Mouse (Mus musculus) C2C12 (cell line): ENCODE data around the gene Colec11. TPM values are rescaled to one million over a fixed set of nuclear protein-coding genes. Genes with fewer than 3 reads are reported as not detected.

Experiments used
- H3K27me3 ChIP-seq: one replicate; pipeline ENCODE4 v1.6.1; 2011; ENCODE audit not compliant: control insufficient read depth, insufficient read depth, insufficient read length
- H3K36me3 ChIP-seq: one replicate; pipeline ENCODE4 v1.6.1; 2011; ENCODE audit not compliant: control insufficient read depth, insufficient read depth
- H3K4me3 ChIP-seq: one replicate; pipeline ENCODE4 v1.5.1; 2011; ENCODE audit warnings: mild to moderate bottlenecking, control low read depth; ENCODE audit not compliant: poor library complexity, insufficient read depth, severe bottlenecking
- H3K79me2 ChIP-seq: one replicate; pipeline ENCODE4 v1.6.1; 2011; ENCODE audit not compliant: control insufficient read depth, insufficient read depth
- H3K79me3 ChIP-seq: one replicate; pipeline ENCODE4 v1.6.1; 2011; ENCODE audit warnings: low read depth, control low read depth
- H3ac ChIP-seq: one replicate; pipeline ENCODE3; 2011; ENCODE audit warnings: low read depth; ENCODE audit not compliant: control insufficient read depth, insufficient read length
- CEBPB ChIP-seq: IDR thresholded peaks from one replicate; pipeline ENCODE4 v1.6.1; 2011; ENCODE audit warnings: low read depth, mild to moderate bottlenecking, control low read depth, moderate library complexity
- CTCF ChIP-seq: IDR thresholded peaks from one replicate; pipeline ENCODE4 v1.5.1; 2011; ENCODE audit not compliant: control insufficient read depth, insufficient read depth, insufficient read length
- FOSL1 ChIP-seq: IDR thresholded peaks from one replicate; pipeline ENCODE4 v1.8.0; 2011; ENCODE audit warnings: mild to moderate bottlenecking, low read length; ENCODE audit not compliant: poor library complexity, insufficient read depth, severe bottlenecking
- MAX ChIP-seq: IDR thresholded peaks from one replicate; pipeline ENCODE4 v1.6.1; 2011; ENCODE audit warnings: mild to moderate bottlenecking, control low read depth
- MYOD1 ChIP-seq: IDR thresholded peaks from one replicate; pipeline ENCODE4 v1.6.1; 2011; ENCODE audit warnings: low read depth; ENCODE audit not compliant: control insufficient read depth, insufficient read length
- MYOG ChIP-seq: IDR thresholded peaks from one replicate; pipeline ENCODE4 v1.6.1; 2011; ENCODE audit not compliant: control insufficient read depth, insufficient read length; ENCODE audit errors: extremely low read depth
- USF1 ChIP-seq: IDR thresholded peaks from one replicate; pipeline ENCODE4 v1.6.1; 2011; ENCODE audit warnings: low read depth, mild to moderate bottlenecking, control low read depth, moderate library complexity
- polyA plus RNA-seq: library from polyadenylated mRNA; unstranded; fragments of >200 nt; fragmentation: generic; extraction: Trizol; gene quantifications from one replicate; pipeline ENCODE4 v1.2.1, GENCODE M21; 2012; ENCODE audit warnings: missing spikeins

Colec11 gene
- polyA plus RNA-seq, 1 experiment = not detected

DNA sequence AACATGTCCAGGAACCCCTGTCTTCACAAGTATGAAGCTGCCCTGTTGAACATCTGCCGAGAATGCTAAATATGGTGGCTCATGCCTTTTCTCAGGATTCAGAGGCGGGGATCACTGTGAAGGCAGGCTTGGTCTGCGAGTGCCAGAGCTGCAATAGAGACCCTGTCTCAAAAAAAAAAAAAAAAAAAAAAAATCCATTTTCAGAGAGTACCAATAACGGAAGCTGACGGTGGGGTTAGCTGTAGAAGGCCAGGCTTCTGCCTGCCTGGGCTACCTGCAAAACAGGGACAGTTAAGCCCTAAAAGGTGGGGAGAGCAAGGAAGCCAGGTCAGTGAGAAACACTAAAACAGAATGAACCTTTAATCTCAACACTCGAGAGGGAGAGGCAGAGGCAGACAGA is 13.4 kb upstream of the Colec11 start:
- peaks cover 37% of the 10 kb centered on the region for H3K79me3 ChIP-seq
- TF ChIP-seq MAX = no peak
- TF ChIP-seq MYOD1 = no peak
- TF ChIP-seq FOSL1 = no peak
- TF ChIP-seq MYOG = no peak
- TF ChIP-seq CTCF = no peak
- no peak for TF ChIP-seq USF1
- no peak for TF ChIP-seq CEBPB
- H3K36me3 ChIP-seq = peaks cover 36% of the 10 kb centered on the region
- H3ac ChIP-seq = no peak overlapping the region
- H3K27me3 ChIP-seq = no peaks in the 10 kb centered on the region
- peak overlapping the region; percentile 61 for H3K4me3 ChIP-seq
- H3K79me2 ChIP-seq = peaks cover 42% of the 10 kb centered on the region

GRCm38 (mm10) chr12:28635535-28636476 is 12.6 kb upstream of the Colec11 start, which contains the start of gene Rps7:
Gene Rps7, minus strand, starts transcription at chr12:28635953.
- H3K4me3 ChIP-seq = peak within 1 kb of the TSS; percentile 61
- H3ac ChIP-seq = peak within 1 kb of the TSS; percentile 98
- peaks cover 43% of the 10 kb centered on the region for H3K36me3 ChIP-seq

DNA sequence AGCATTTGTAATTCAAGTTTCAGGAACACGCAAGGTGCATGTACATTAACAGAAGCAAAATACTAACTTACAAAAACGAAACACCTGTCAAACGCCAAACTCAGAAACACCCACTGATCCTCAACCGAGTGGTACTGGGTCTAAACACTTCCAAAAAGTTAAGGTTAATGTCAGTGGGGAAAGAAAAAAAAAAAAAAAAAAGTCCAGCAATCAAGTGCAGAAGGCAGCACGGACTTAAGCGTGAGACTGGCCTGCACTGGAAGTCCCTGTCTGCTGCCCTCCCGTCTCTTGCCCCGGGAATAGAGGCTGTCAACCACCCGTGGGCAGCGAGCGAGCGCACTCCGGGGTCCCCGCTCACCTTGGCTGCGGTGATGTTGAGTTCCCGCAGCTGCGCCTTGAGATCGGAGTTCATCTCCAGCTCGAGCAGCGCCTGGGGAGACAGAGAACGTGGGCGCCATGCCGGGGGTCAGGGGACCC is 11.9 kb upstream of the Colec11 start:
- peaks cover 50% of the 10 kb centered on the region for H3K36me3 ChIP-seq
- no peak for TF ChIP-seq CEBPB
- TF ChIP-seq FOSL1 = no peak
- TF ChIP-seq MYOD1 = no peak
- no peak for TF ChIP-seq MYOG
- TF ChIP-seq CTCF = no peak

More at GRCm38 (mm10) chr12:28635535-28636476, 12.6 kb upstream of the Colec11 start, which contains the start of gene Rps7:
- peaks cover 37% of the 10 kb centered on the region for H3K79me3 ChIP-seq
- no peaks in the 10 kb centered on the region for H3K27me3 ChIP-seq
- H3K79me2 ChIP-seq = peaks cover 49% of the 10 kb centered on the region
- TF ChIP-seq MAX (peak; percentile 70), MYOG (no peak)

DNA sequence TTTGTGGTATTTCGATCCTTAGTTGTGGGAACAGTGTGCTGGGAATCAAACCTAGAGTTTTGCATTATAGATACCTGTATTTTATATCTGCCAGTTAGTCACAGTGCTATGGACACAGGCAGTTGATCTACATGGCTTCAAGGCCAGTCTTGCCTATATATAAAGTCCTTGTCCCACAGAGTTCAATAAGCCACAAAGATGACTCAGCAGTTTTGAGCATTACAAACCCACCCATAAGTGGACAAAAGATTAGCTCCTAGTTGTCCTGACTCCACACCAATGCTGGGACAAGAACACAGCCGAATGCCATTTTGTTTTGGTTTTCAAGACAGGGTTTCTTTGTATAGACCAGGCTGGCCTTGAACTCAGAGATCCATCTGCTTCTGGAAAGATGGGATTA is 5.3 kb upstream of the Colec11 start:
- Histone ChIP-seq H3ac (no peak overlapping the region), H3K79me3 (peaks cover 16% of the 10 kb centered on the region), H3K4me3 (no peak overlapping the region), H3K27me3 (no peaks in the 10 kb centered on the region), H3K36me3 (peaks cover 43% of the 10 kb centered on the region), H3K79me2 (peaks cover 32% of the 10 kb centered on the region)
- TF ChIP-seq USF1 (no peak), MYOD1 (no peak), CEBPB (no peak), FOSL1 (no peak), CTCF (no peak), MYOG (no peak), MAX (no peak)

More for the DNA sequence above, 11.9 kb upstream of the Colec11 start:
- H3K79me2 ChIP-seq = peaks cover 55% of the 10 kb centered on the region
- peak overlapping the region; percentile 98 for H3ac ChIP-seq
- peaks cover 37% of the 10 kb centered on the region for H3K79me3 ChIP-seq
- peak overlapping the region; percentile 61 for H3K4me3 ChIP-seq
- H3K27me3 ChIP-seq = no peaks in the 10 kb centered on the region

- Histone ChIP-seq H3K4me3 (no peak overlapping the region), H3ac (no peak overlapping the region), H3K36me3 (peaks cover 29% of the 10 kb centered on the region), H3K79me2 (peaks cover 19% of the 10 kb centered on the region), H3K27me3 (no peaks in the 10 kb centered on the region), H3K79me3 (peaks cover 3% of the 10 kb centered on the region)
- no peak for TF ChIP-seq MAX
- no peak for TF ChIP-seq FOSL1
- no peak for TF ChIP-seq USF1
- TF ChIP-seq MYOG = no peak
- no peak for TF ChIP-seq CTCF
- no peak for TF ChIP-seq CEBPB
- no peak for TF ChIP-seq MYOD1
Observed at GRCm38 (mm10) chr12:28627092-28627491, 3.9 kb upstream of the Colec11 start.
